Mouse (Mus musculus) liver, embryonic 14.5 days (tissue): ENCODE data around the gene Fpgt. TPM values are rescaled to one million over a fixed set of nuclear protein-coding genes. Genes with fewer than 3 reads are reported as not detected.
A peak's percentile ranks its signal among the peaks of the same experiment; 100 is the strongest.

Experiments
- ATAC-seq: fragments of 200-750 bp; cut with Nextera tagmentation; 2 replicates; pipeline ENCODE4 v1.8.0; 2017; ENCODE audit warnings: moderate number of reproducible peaks, mild to moderate bottlenecking, moderate library complexity; ENCODE audit not compliant: insufficient read depth
- DNase-seq, 3 experiments: peaks; one replicate each; pipeline ENCODE4 v3.0.0-alpha.2; 2012 to 2013; ENCODE audit warnings: low read depth in 3 of 3, low spot score in 3 of 3
- H3K27ac ChIP-seq: fragments of 300-500 bp; sonication (generic); 2 replicates; pipeline ENCODE4 v1.5.1; 2014; ENCODE audit warnings: moderate library complexity, mild to moderate bottlenecking, control low read depth, inconsistent platforms
- H3K27me3 ChIP-seq: fragments of 300-500 bp; sonication (generic); 2 replicates; pipeline ENCODE4 v1.6.1; 2014; ENCODE audit warnings: mild to moderate bottlenecking, low read length, moderate library complexity; ENCODE audit not compliant: control insufficient read depth, insufficient read depth
- H3K36me3 ChIP-seq: fragments of 300-500 bp; sonication (generic); replicated peaks from 2 replicates; pipeline ENCODE4 v1.6.1; 2014; ENCODE audit warnings: low read depth; ENCODE audit not compliant: control insufficient read depth, insufficient read depth
- H3K4me1 ChIP-seq, 2 experiments: fragments of 200-500 bp in 1 of 2; fragments of 300-500 bp in 1 of 2; sonication (generic) in 1 of 2; replicated peaks; 2 replicates each; pipeline ENCODE4 v1.6.1; 2012 to 2014; ENCODE audit warnings: antibody characterized with exemption in 1 of 2, inconsistent platforms in 1 of 2, low read length in 1 of 2; ENCODE audit not compliant: control insufficient read depth in 2 of 2, insufficient read depth in 2 of 2
- H3K4me2 ChIP-seq: fragments of 300-500 bp; sonication (generic); 2 replicates; pipeline ENCODE4 v1.6.1; 2014; ENCODE audit warnings: low read depth, mild to moderate bottlenecking, control low read depth, moderate library complexity
- H3K4me3 ChIP-seq, 2 experiments: fragments of 200-500 bp in 1 of 2; fragments of 300-500 bp in 1 of 2; sonication (generic) in 1 of 2; 2 replicates each; pipeline ENCODE4 v1.5.1; 2012 to 2014; ENCODE audit warnings: low read depth in 2 of 2, low read length in 2 of 2, mild to moderate bottlenecking in 2 of 2, control low read depth in 1 of 2, inconsistent platforms in 1 of 2, moderate library complexity in 1 of 2; ENCODE audit not compliant: insufficient read depth in 1 of 2
- H3K9ac ChIP-seq: fragments of 300-500 bp; sonication (generic); replicated peaks from 2 replicates; pipeline ENCODE4 v1.6.1; 2014; ENCODE audit warnings: mild to moderate bottlenecking, control low read depth, moderate library complexity
- H3K9me3 ChIP-seq: fragments of 300-500 bp; sonication (generic); 2 replicates; pipeline ENCODE4 v1.6.1; 2016; ENCODE audit warnings: low read length, mixed read lengths; ENCODE audit not compliant: control insufficient read depth
- CTCF ChIP-seq: IDR thresholded peaks from 2 replicates; pipeline ENCODE4 v1.5.1; 2016; ENCODE audit warnings: antibody characterized with exemption, low read depth, control low read depth
- EP300 ChIP-seq: IDR thresholded peaks from 2 replicates; pipeline ENCODE4 v1.6.1; 2016; ENCODE audit warnings: antibody characterized with exemption, low read depth
- WGBS: fragments of 180-500 bp; shearing (Covaris S2); extraction: QIAGEN DNeasy Blood & Tissue Kit; methylation state at CpG from one replicate; pipeline ENCODE4 v1.1.7; 2014; ENCODE audit not compliant: insufficient replicate concordance; 5-methylcytosine and 5-hydroxymethylcytosine counted together
- polyA plus RNA-seq, 2 experiments: library from polyadenylated mRNA; depleted of rRNA in 1 of 2; stranded (reverse) in 1 of 2; unstranded in 1 of 2; fragments of >200 nt; fragmentation: Nextera tagmentation in 1 of 2; extraction: Ambion mirVana in 1 of 2; gene quantifications; 2 replicates each; pipeline versions ENCODE4 v1.2.1 to v1.2.3; 2012 to 2014

The Fpgt gene
- polyA plus RNA-seq, 2 experiments: 3.0 to 5.6 TPM

DNA sequence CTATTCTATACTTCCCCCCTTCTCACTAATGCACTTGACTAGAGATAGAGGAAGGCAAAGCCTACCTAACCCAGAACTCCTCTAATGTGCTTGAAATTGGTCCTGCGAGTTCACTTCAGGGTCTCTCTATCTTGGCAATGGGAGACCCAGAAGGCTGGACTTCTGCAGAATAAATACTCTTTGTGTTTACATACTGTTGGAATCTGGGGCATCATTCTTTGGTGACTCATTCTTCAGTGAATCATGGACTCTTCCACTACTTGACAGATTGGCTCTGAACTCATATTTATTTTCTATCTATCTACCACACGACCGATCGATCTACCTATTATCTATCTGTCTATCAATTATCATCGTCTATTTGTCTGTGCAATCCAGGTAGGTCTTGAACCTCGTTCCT is 1.1 kb downstream of the Fpgt start:
- WGBS: 78% methylated on average over 6 of the region's 6 CpGs

DNA sequence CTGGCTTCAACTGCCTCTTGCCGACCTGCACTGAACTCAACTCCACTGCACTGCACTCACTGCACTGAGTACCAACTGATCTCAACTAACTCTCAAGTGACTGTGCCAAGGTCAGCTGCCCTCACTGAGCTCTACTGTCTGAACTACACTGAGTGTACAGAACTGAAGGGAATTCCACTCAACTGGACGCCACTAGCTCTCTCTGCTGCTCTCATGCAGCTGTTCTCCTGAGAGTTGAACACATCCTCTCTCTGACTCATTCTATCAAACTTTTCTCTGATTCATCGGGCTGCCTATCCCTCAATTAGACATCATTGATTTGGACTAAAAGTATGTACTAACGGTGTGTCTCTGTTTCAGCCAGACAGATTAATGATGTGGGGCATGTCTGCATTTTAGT is 15.3 kb downstream of the Fpgt start:
- no peak overlapping the region for H3K27ac ChIP-seq
- TF ChIP-seq CTCF: no peak
- no peak for TF ChIP-seq EP300
- no peaks in the 10 kb centered on the region for H3K9me3 ChIP-seq
- H3K9ac ChIP-seq: no peak overlapping the region
- ATAC-seq (no peak), DNase-seq (no peak)
- H3K4me1 ChIP-seq: no peaks in the 10 kb centered on the region
- no peak overlapping the region for H3K4me3 ChIP-seq
- no peaks in the 10 kb centered on the region for H3K36me3 ChIP-seq
- WGBS: 54% methylated on average over 4 of the region's 4 CpGs
- H3K27me3 ChIP-seq: no peaks in the 10 kb centered on the region
- H3K4me2 ChIP-seq: no peak overlapping the region

More for the DNA sequence above, 1.1 kb downstream of the Fpgt start:
- Histone ChIP-seq H3K4me1 (peaks cover 2 to 7% of the 10 kb centered on the region in 2 experiments; a peak in 3 of 4 replicates), H3K9me3 (no peaks in the 10 kb centered on the region), H3K27me3 (no peaks in the 10 kb centered on the region), H3K27ac (no peak overlapping the region), H3K4me3 (no peak overlapping the region; a peak in 1 of 4 replicates), H3K4me2 (peak overlapping the region; percentile 88), H3K9ac (no peak overlapping the region), H3K36me3 (peaks cover 3% of the 10 kb centered on the region)
- DNase-seq (no peak), ATAC-seq (no peak)
- TF ChIP-seq EP300 (no peak), CTCF (no peak)

DNA sequence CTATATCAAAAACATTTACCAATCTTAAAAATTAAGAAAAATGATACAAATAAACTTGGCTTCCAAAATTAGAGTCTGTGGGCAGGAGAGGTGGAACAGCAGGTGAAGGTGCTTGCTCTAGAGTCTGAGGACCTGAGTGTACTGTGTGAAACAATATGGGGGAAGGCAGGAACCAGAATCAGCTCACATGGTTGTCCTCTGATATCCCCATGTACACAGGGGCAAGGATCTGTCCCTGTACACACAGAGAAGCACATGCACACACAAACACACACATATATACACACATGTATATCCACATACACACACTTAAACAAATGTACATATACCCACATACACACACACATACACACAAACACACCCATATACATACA is 33.8 kb downstream of the Fpgt start:
- Histone ChIP-seq H3K4me3 (no peak overlapping the region), H3K4me2 (no peak overlapping the region), H3K9me3 (no peaks in the 10 kb centered on the region), H3K27me3 (no peaks in the 10 kb centered on the region), H3K36me3 (no peaks in the 10 kb centered on the region), H3K27ac (no peak overlapping the region), H3K4me1 (no peaks in the 10 kb centered on the region), H3K9ac (no peak overlapping the region)
- no peak for ATAC-seq
- TF ChIP-seq EP300: no peak
- TF ChIP-seq CTCF: no peak
- DNase-seq: no peak

GRCm38 (mm10) chr3:155058800-155059448 is 34.3 kb downstream of the Fpgt start:
- 50% methylated on average over 6 of the region's 6 CpGs for WGBS
- Histone ChIP-seq H3K27me3 (no peaks in the 10 kb centered on the region), H3K4me1 (no peaks in the 10 kb centered on the region), H3K4me2 (no peak overlapping the region), H3K36me3 (no peaks in the 10 kb centered on the region), H3K4me3 (no peak overlapping the region), H3K27ac (no peak overlapping the region), H3K9ac (no peak overlapping the region), H3K9me3 (no peaks in the 10 kb centered on the region)
- no peak for ATAC-seq
- DNase-seq: no peak
- TF ChIP-seq EP300 (no peak), CTCF (no peak)

GRCm38 (mm10) chr3:155057566-155057965 is 35.6 kb downstream of the Fpgt start:
- Histone ChIP-seq H3K9me3 (no peaks in the 10 kb centered on the region), H3K4me2 (no peak overlapping the region), H3K9ac (no peak overlapping the region), H3K4me3 (no peak overlapping the region), H3K27ac (no peak overlapping the region), H3K27me3 (no peaks in the 10 kb centered on the region), H3K36me3 (no peaks in the 10 kb centered on the region), H3K4me1 (no peaks in the 10 kb centered on the region)
- ATAC-seq: no peak
- DNase-seq: no peak
- TF ChIP-seq CTCF: no peak
- no peak for TF ChIP-seq EP300
